Mouse (Mus musculus): ENCODE measurements around the gene Ist1.

Gene Ist1

DNA sequence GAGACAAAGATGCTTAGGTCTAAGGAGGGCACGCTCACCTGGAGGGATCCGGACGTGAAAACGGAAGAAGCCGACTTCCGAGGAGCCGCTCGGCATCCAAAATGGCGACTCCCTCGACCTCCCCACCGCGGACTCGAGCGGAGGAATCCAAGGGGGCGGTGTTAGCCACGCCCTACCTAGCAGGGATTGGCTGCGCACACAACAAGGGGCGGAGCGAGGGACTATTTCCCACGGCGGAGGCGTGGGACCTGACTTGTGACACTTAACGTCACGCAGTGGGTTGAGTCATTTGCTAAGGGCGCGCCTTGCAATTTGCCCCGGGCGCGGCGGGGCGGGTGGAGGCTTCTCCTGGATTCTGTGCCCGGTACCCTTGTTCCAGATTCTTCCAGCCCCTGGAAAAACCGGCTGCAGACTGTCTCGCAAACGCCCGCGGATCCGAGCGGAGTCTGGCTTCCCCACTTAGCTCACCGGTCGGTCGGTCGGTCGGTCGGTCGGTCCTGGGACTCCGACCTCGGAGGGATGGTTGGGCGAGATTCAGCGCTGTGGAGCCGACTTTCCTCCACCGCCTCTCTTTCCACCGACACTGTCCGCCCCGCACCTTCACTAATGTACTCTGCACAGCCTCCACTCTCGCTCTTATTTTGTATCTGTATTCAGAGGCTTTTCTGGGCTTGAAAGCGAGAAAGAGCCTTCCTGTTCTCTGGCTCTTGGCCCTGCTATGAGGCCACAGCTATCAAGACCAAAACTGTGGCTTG lies at the start of gene Ist1:
Gene Ist1, minus strand, starts transcription at position 115 of the 755 bp plus-strand sequence.
- peak; percentile 93 to 99 for DNase-seq (ENCODE audit: low read depth in 1 of 2, low spot score in 2 of 2)

DNA sequence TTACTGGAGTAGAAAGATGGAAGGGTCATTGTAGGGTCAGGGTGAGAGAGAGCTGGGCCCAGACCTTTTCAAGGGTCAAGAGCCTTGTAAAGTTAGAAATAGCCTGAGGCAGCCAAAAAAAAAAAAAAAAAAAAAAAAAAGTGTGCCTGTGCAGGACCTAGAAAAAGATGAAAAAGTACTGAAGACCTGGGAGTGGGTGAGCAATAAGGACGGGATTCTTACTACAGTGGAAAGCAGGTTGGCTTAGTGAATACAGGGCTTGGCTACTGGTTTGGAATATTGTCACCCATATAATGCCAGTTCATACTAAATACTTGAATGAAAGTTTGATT lies 45.0 kb upstream of the Ist1 start:
- DNase-seq (ENCODE audit: low read depth in 1 of 2, low spot score in 2 of 2) = no peak

DNA sequence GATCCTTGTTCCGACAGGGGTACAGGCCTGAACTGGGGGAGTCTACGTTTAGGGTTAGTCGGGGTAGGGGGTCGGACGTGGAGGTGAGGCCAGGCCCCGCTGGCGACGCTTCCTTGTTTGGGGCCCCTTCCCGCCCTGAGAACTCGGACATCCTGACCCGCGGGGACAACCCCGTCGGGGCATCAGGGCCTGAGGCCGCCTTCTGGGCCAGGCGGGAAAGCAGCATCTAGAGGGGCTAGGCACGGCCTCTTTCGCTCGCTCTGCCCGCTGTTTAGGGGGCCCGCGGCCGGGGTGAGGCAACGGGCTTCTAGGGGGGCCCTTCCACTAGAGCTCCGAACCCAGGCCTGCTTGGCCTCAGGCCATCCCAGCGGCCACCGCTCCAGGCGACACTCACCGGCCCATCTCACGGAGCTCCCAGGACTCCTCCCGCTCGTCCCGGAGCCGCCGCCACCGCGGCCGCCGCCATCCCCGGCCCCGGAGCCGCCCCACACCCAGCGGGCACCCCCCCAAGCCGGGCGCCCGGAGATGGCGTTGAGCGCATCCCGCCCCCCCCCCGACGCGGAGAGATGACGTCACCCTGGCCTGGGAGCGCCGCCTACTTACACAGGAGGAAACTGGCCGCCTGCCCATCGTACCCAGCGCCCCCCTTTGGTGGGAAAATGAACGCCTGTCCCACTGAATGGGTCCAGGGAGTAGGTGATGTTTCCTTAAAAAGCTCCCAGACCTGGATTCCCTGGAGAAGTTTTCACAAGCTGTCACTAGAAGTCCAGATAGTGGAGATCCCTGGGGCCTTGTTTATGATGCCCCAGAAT lies 44.4 kb upstream of the Ist1 start, which contains the start of gene Atxn1l:
Gene Atxn1l, minus strand, starts transcription at position 503 of the 812 bp plus-strand sequence.
- peak; percentile 64 to 80 for DNase-seq (ENCODE audit: low read depth in 1 of 2, low spot score in 2 of 2)

DNA sequence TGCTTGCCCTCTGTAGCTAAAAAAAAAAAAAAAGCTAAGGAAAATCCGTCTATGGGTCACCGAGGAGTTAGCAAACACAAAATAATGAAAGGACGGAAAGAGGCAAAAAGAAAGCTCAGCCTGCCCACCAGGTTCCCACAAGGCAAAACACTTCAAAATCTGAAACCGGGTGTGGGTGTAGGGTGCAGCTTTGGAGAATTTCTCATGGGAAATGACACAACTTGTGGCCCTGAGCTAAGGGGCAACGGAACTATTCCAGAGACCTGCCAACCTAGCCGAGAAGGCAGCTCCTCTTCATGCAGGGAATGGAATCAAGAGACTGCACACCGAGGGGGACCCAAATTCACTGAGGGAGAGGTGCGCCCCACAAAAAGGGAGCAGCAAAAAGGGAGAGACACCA lies 43.8 kb upstream of the Ist1 start:
- no peak for DNase-seq (ENCODE audit: low read depth in 1 of 2, low spot score in 2 of 2)

DNA sequence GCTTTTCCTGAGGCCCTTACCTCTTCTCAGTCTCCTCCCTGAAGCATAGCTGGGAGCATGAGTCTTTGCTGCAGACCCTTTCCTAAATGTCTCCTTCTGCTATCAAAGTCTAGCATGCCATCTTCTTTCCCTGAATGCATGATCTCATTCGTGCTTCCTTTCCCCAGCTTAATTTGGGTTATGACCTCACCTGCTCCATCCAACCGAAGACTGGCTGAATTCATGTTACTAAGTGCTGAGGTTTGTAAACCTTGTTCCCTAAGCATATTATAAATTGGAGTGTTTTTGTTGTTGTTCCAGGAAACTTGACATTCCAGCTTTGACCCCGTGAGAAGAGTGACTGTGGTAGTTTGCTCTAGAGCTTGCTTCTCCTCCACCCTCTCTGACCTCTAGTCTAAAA lies 41.0 kb upstream of the Ist1 start:
- DNase-seq (ENCODE audit: low read depth in 1 of 2, low spot score in 2 of 2) = no peak

DNA sequence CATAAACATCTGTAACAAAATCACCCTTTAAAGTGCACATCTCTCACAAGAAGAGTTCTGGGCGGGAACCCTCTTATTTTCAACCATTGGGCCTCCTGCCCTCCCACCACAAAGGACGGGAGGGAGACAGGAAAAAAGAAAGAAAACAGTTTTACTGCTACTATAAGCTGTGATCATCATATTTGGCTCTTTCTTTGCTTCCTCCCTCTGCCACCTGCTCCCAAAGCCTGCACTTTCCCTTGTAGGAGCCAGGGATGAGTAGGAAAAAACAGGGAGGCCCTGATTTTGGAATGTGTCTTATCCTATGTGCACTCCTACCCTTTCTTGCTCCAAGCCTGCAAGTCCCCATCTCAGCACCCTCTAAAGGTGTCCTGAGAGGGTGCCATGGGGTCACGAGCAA lies 38.0 kb upstream of the Ist1 start:
- no peak for DNase-seq (ENCODE audit: low read depth in 1 of 2, low spot score in 2 of 2)

DNA sequence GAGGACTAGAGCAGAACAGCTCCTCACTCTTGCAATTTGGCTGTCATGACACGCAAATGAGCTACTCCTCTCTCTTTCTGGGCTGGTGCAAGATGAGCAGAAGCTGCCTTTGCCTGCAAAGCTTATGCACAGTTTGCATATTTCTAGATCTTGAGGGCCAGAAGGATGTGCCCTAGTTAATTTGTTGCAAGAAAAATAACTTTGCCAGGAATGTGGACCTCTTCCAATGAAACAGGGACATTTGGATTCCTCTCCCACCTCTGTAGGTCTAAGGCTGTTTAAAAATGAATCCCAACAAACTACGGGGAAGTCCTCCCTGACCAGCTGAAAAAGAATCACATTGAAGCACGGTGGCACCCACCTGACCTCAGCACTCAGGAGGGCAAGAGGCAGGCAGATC lies 32.0 kb upstream of the Ist1 start:
- DNase-seq (ENCODE audit: low read depth in 1 of 2, low spot score in 2 of 2) = no peak

DNA sequence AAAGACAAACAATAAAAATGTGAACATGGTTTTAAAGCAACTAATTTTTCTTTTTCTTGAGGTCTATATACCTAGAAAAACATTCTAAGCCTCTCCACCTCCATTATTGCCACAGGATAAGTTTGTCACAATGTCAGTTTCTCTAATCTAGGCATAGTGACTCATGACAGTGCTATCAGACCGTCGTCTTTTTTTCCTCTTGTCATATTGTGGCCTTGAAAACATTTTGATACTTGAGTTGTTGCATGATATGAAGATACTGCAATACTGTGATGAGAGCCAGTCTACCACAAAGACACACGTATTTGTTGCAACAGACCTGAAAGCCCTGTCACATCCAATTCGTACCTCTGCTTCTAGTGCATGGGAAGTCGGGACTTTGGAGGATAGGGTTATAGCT lies 21.9 kb upstream of the Ist1 start:
- no peak for DNase-seq (ENCODE audit: low read depth in 1 of 2, low spot score in 2 of 2)

DNA sequence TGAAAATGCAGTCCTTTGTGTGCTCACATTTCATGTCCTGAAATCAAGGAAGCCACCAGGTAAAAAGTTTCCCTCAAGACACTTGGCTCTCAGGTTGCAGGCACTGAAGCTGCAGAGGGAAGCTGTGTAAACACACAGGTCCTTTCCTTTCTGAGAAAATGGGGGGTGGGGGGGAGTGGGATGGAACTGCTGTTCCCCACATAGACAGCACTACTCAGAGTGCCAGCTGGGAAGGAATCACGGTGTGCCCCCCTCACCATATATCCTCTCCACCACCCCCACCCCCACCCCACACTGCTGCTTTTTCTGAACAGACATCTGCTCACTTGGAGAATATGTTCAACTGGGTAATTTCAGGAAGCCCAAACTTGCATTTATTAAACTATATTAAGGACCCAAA lies 19.5 kb upstream of the Ist1 start:
- no peak for DNase-seq (ENCODE audit: low read depth in 1 of 2, low spot score in 2 of 2)

DNA sequence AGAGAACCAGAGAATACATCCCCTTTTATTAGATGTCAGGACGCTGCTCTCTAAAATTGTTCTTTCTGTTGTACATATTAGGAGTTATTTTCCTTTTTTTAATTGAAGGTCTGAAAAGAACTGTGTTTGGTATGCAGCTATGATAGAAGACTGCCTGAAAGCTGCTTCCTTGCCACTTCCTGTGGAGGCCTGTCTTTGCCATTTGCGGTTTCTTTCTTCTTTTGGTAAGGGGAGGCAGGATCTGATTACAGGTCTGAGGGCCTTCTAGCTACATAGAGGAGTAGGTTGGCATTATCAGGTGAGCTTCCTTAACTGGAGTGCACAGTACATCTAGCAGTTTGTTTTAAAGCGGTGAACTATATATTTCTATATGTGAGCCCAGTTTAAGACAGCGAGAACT lies 14.9 kb upstream of the Ist1 start:
- DNase-seq (ENCODE audit: low read depth in 1 of 2, low spot score in 2 of 2) = no peak

DNA sequence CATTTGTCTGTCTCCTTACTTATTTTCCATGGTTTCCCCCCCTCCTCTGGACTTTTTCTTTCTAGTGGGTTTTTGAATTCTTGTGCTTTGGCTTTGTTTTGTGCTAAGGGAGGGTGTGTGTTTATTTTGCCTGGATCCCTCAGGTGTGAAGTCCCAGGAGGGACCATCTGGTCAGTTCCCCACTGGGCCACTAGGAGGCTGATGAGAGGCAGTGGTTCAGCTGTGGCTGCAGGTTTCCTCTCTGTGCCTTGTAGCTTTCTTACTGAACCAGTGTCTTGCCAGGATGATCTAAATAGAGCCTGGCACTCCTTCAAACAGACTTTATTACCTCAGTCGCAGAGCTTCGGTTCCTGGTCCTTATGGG lies 13.8 kb upstream of the Ist1 start:
- peak in 1 of 2 experiments; percentile 60 for DNase-seq (ENCODE audit: low read depth in 1 of 2, low spot score in 2 of 2)

DNA sequence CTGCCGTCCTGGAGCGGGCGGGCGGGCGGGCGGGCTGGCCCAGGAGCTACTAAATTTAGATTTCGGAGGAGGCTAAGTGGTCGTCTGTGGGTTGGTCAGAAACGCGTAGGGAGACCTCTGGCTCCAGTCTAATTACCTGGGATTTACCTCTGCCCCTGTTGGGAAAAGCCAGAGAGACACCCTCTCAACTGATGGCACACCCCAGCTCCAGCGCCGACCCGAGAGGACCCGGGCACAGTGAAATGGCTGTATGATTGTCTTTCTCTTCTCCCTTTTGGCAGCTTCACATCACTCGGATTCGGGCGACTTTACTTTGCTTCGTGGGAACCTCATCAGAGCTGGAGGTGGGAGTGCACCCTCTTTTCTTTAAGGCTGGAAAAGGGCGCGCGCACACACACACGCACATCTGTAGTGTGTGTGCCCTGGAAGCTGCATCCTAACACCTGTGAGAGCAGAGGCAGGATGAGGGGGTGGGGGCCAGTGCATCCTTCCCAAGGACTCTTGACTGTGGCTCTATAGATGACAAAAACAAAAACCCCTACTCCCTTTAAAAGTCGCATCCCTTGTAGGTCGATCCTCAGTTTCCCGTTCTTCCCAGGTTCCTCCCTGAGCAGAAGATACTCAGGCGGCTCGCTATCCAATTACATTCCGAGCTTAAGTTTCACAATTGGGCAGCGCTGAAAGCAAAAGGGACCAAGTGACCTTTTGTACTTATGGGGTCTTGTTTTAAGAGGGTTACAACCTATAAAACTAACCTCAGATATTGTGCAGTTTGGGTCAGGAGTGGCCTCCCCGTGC lies 13.2 kb upstream of the Ist1 start:
- no peak for DNase-seq (ENCODE audit: low read depth in 1 of 2, low spot score in 2 of 2)

DNA sequence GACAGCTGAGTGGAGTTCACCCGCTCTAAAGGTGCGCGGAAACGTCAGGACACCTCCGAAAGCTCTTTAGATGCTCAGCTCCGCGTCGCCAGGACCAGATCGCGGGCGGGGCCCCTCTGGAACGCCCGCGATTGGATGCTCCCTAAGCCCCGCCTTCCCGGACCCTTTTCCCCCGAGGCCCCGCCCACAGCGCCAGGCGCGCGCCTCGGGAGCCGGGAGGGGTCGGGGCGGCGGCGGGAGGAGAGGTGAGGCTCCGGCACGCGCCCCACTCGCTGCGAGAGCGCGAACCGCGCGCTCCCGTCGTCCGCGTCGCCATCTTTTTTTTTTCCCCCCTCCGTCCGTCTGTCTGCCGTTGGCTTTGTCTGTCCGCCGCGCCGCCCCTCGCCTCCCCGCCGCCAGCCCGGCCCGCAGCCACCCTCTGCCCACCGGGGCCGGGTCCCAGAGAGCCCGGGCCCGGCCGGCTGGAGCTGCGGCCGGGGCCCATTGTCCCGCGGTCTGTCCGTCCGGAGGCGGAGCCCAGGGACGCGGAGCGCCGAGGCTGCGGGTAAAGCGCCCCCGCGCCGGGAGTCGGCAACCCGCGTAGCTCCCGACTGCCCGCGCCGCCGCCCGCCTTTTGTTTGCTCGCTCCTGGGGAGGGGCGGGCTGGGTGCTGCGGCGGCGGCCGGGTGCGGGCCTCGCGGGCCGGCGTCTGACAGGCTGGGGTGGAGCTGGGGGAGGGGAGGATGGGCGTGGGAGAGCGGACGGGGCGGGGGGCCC lies 12.4 kb upstream of the Ist1 start, which contains the start of gene Zfp821:
Gene Zfp821, plus strand, starts transcription at position 227 of the 756 bp plus-strand sequence.
- DNase-seq (ENCODE audit: low read depth in 1 of 2, low spot score in 2 of 2) = peak; percentile 42 to 60

DNA sequence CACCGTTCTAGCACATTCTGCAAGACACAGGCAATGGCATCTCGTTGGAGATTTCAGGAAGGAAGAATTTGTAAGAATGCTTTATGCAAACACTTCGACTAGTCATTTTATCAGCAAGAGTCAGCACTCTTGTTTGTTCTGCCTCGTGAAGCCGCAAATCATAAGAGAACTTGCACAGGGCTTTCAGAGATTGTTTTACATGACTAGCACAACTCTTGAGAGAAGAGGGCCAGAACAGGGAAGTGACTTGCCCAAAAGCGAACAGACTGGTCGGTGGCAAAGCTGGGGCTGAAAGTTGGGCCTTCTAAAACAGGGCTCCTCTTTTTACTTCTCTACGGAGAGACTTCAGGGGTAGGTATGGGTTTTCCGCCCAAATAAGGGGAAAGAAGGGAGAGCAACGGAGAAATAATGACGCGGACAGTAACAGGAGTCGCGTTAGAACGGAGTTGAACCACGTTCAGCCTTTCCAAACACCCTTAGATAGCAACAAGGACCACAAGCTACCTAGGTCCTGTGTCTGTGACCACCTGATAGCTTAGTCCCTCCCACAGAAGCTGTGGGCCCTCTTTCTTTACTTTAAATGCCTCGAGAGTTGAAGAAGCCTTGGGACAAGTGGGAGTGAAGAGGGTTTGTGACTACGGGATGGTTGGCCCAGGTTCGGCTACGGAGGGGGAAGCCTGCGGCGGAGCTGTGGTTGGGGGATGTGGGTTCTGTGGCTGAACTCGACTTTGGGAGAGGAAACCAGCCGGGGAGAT lies 11.7 kb upstream of the Ist1 start:
- peak in 1 of 2 experiments; percentile 6 for DNase-seq (ENCODE audit: low read depth in 1 of 2, low spot score in 2 of 2)

DNA sequence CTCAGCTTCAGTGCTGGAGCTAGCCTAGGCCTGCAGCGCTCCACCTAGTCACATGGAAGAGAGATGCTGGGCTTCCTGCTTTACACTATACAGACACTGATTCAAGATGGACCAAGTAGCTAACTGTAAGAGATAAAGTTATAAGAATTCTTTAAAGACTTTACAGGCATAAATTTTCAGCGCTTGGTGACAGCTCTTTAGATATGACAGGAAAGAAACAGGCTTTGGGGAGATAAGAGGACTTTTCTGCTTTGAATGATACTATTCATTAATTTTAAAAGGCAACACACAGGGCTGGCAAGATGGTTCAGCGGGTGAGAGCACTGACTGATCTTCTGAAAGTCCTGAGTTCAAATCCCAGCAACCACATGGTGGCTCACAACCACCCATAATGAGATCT lies 5.4 kb upstream of the Ist1 start:
- no peak for DNase-seq (ENCODE audit: low read depth in 1 of 2, low spot score in 2 of 2)

DNA sequence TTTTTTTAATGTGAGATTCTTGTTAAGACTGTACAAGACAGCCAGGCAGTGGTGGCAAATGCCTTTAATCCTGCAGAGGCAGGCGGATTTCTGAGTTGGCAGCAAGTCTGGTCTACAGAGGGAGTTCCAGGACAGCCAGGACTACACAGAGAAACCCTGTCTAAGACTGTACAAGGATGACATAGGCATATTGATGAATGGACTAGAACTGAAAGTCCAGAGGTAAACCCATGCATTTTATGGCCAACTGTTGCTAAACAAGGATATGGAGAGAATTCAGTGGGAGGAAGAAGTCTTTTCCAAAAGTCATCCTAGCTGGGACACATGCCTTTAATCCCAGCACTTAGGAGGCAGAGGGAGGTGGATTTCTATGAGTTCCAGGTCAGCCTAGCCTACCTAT lies 4.7 kb upstream of the Ist1 start:
- DNase-seq (ENCODE audit: low read depth in 1 of 2, low spot score in 2 of 2) = no peak

DNA sequence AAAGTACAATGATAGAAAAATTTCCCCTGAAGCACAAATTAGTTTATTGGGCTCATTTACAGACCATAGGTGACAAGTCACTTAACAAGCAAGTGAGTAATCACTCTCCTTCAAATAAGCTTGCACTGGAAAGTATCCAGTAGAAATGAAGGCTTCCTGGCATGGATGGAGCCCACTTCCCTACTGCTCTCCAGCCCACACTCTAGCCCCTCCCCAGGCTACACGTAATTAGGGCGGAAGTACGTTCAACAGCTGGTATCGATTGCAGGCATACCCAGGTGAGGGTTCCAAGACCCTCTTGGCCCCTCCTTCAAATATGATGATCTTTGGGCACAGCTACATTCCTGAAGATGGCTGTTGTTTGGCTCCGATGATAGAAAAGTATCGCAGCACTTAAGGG lies 1.1 kb upstream of the Ist1 start:
- no peak for DNase-seq (ENCODE audit: low read depth in 1 of 2, low spot score in 2 of 2)

DNA sequence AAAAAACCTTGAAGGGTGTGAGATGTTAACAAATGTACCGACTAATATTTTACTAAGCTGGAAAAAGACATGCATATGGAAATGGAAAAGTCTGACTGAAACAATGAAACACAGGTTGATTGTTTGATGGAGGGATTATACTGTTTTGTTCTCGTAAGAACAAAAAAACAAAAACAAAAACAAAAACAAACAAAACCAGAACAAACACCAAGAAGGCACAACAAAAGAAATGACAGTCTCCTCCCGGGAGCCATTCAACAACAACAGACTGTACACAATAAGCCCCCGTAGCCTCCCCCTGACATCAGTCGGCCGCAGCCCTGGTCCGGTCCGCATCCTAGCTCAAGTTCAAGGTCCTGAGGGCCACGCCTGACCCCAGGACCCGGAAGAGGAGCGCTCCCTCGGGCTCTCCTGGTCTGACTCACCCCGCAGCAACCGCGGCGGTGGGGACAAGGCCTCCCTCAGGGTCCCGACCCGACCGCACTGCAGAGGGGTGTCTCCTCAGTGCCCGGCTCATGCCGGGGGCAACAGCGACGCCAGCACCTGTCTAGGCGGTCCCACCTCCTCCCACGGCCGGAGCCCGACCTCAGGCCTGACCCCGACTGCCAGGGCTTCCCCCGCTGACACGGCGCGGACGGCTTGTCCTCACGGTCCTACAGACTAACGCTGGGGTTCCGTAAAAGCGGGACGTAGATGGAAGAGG lies 466 bp downstream of the Ist1 start:
- peak in 1 of 2 experiments; percentile 46 for DNase-seq (ENCODE audit: low read depth in 1 of 2, low spot score in 2 of 2)

DNA sequence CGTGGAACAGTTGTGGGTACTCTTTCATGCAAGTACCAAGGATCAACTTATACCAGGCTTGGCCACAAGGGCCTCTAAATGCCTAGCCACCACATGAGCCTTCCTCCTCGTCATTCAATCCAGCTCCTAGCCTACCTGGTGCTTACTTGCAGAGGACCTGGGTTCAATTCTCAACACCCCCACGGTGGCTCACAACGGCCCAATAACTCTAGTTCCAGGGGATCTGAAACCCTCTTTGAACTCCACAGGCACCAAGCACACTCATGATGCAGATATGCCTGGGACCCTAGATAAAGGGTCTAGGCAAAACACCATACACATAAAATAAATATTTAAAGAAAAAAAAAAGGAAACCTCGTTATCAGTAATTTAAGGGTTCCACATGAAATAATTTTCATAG lies 1.3 kb downstream of the Ist1 start:
- DNase-seq (ENCODE audit: low read depth in 1 of 2, low spot score in 2 of 2) = no peak

DNA sequence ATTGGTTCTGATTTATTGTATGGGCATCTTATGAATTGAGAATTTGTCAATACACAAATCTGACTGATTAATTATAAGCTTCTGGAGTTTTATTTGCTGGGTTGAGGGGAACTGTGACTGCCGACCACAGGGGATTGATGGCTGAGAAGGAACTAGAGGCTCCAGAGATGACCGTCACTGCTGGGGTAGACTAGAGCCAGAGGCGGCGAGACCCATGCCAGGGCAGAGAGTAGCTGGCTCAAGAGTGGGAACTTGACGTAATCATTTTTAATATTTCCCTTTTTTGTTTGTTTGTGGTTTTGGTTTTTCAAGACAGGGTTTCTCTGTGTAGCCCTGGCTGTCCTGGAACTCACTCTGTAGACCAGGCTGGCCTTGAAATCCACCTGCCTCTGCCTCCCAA lies 5.8 kb downstream of the Ist1 start:
- peak in 1 of 2 experiments; percentile 41 for DNase-seq (ENCODE audit: low read depth in 1 of 2, low spot score in 2 of 2)

All from monocyte, adult 2 months (primary cell).